Mouse (Mus musculus): ENCODE measurements around the gene Sergef. TPM values are rescaled to one million over a fixed set of nuclear protein-coding genes. Genes with fewer than 3 reads are reported as not detected.

Sergef gene
- polyA plus RNA-seq, 1 experiment: 7.5 TPM

DNA sequence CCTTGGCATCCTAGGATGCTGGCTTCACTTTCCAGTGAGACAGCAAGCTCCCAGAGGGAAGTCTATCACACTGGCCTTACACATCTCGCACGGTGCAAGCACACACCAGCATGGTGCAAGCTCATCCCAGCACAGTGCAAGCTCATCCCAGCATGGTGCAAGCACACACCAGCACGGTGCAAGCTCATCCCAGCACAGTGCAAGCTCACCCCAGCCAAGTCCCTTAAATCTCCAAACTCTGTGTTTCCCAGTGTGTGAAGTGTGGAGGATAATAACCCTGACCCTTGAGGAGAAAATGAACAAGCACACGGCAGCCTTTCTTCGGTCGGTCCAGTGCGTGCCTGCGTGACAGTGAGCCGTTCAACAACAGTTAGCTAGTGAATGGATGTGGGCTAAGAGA, 84.8 kb downstream of the Sergef start:
- 89% methylated on average over 9 of the region's 9 CpGs for WGBS
- H3K36me3 ChIP-seq (ENCODE audit: control insufficient read depth, insufficient read depth, low read length): no peaks in the 10 kb centered on the region
- H3K27me3 ChIP-seq (ENCODE audit: control insufficient read depth, insufficient read depth, low read length): no peaks in the 10 kb centered on the region
- TF ChIP-seq POLR2A (IDR thresholded peaks at IDR 0.05; ENCODE audit: low read depth, low read length) (no peak), CTCF (IDR thresholded peaks at IDR 0.05; ENCODE audit: extremely low read depth, insufficient read length, insufficient replicate concordance, low read depth, low read length) (no peak)
- no peak overlapping the region for H3K27ac ChIP-seq (ENCODE audit: insufficient read depth, low read depth, low read length)
- H3K4me3 ChIP-seq (ENCODE audit: low read depth, low read length): no peak overlapping the region
- H3K4me1 ChIP-seq (ENCODE audit: control insufficient read depth, insufficient read depth, insufficient read length, low read length): no peaks in the 10 kb centered on the region; the same call in 1 of the 2 replicates

- Histone ChIP-seq H3K27ac (ENCODE audit: insufficient read depth, low read depth, low read length) (no peak overlapping the region), H3K36me3 (ENCODE audit: control insufficient read depth, insufficient read depth, low read length) (no peaks in the 10 kb centered on the region), H3K27me3 (ENCODE audit: control insufficient read depth, insufficient read depth, low read length) (no peaks in the 10 kb centered on the region), H3K4me3 (ENCODE audit: low read depth, low read length) (no peak overlapping the region), H3K4me1 (ENCODE audit: control insufficient read depth, insufficient read depth, insufficient read length, low read length) (no peaks in the 10 kb centered on the region; the same call in 1 of the 2 replicates)
- WGBS: 71% methylated on average over 7 of the region's 7 CpGs
- TF ChIP-seq POLR2A (IDR thresholded peaks at IDR 0.05; ENCODE audit: low read depth, low read length): no peak
- TF ChIP-seq CTCF (IDR thresholded peaks at IDR 0.05; ENCODE audit: extremely low read depth, insufficient read length, insufficient replicate concordance, low read depth, low read length): no peak
Observed at GRCm38 (mm10) chr7:46554003-46554402, 85.6 kb downstream of the Sergef start.

GRCm38 (mm10) chr7:46551935-46552752, 87.5 kb downstream of the Sergef start:
- Histone ChIP-seq H3K4me3 (ENCODE audit: low read depth, low read length) (no peak overlapping the region), H3K27ac (ENCODE audit: insufficient read depth, low read depth, low read length) (no peak overlapping the region), H3K4me1 (ENCODE audit: control insufficient read depth, insufficient read depth, insufficient read length, low read length) (no peaks in the 10 kb centered on the region; the same call in 1 of the 2 replicates), H3K27me3 (ENCODE audit: control insufficient read depth, insufficient read depth, low read length) (no peaks in the 10 kb centered on the region), H3K36me3 (ENCODE audit: control insufficient read depth, insufficient read depth, low read length) (no peaks in the 10 kb centered on the region)
- WGBS: 78% methylated on average over 20 of the region's 20 CpGs
- TF ChIP-seq POLR2A (IDR thresholded peaks at IDR 0.05; ENCODE audit: low read depth, low read length) (no peak), CTCF (IDR thresholded peaks at IDR 0.05; ENCODE audit: extremely low read depth, insufficient read length, insufficient replicate concordance, low read depth, low read length) (no peak)

GRCm38 (mm10) chr7:46551173-46551572, 88.4 kb downstream of the Sergef start:
- H3K27ac ChIP-seq (ENCODE audit: insufficient read depth, low read depth, low read length): no peak overlapping the region
- H3K4me3 ChIP-seq (ENCODE audit: low read depth, low read length): no peak overlapping the region
- H3K36me3 ChIP-seq (ENCODE audit: control insufficient read depth, insufficient read depth, low read length): no peaks in the 10 kb centered on the region
- TF ChIP-seq CTCF (IDR thresholded peaks at IDR 0.05; ENCODE audit: extremely low read depth, insufficient read length, insufficient replicate concordance, low read depth, low read length) (no peak), POLR2A (IDR thresholded peaks at IDR 0.05; ENCODE audit: low read depth, low read length) (no peak)
- WGBS: 92% methylated on average over 7 of the region's 7 CpGs
- H3K27me3 ChIP-seq (ENCODE audit: control insufficient read depth, insufficient read depth, low read length): no peaks in the 10 kb centered on the region
- H3K4me1 ChIP-seq (ENCODE audit: control insufficient read depth, insufficient read depth, insufficient read length, low read length): no peaks in the 10 kb centered on the region; the same call in 1 of the 2 replicates

DNA sequence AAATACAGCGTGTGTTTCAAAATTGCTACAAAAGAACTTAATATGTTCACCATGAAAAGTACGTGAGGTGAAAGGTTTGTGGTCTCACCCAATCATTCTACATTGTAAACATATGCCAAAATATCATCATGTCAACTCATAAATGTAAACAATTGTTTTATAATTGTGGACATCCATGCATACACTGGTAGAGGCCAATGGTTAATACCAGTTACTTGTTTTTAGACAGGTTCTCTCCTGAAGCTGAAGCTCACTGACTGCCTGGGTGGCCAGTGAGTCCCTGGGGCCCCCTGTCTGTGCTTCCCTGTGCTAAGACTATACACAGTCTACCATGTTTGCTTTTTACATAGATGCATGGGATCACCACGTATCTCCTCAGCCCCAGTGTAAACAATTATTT, 91.5 kb downstream of the Sergef start:
- Histone ChIP-seq H3K27me3 (ENCODE audit: control insufficient read depth, insufficient read depth, low read length) (no peaks in the 10 kb centered on the region), H3K4me3 (ENCODE audit: low read depth, low read length) (no peak overlapping the region), H3K4me1 (ENCODE audit: control insufficient read depth, insufficient read depth, insufficient read length, low read length) (no peaks in the 10 kb centered on the region), H3K36me3 (ENCODE audit: control insufficient read depth, insufficient read depth, low read length) (no peaks in the 10 kb centered on the region), H3K27ac (ENCODE audit: insufficient read depth, low read depth, low read length) (no peak overlapping the region)
- 80% methylated on average over 3 of the region's 3 CpGs for WGBS
- TF ChIP-seq POLR2A (IDR thresholded peaks at IDR 0.05; ENCODE audit: low read depth, low read length): no peak
- no peak for TF ChIP-seq CTCF (IDR thresholded peaks at IDR 0.05; ENCODE audit: extremely low read depth, insufficient read length, insufficient replicate concordance, low read depth, low read length)

GRCm38 (mm10) chr7:46547642-46548041, 92.0 kb downstream of the Sergef start:
- H3K36me3 ChIP-seq (ENCODE audit: control insufficient read depth, insufficient read depth, low read length): no peaks in the 10 kb centered on the region
- no peak overlapping the region for H3K4me3 ChIP-seq (ENCODE audit: low read depth, low read length)
- no peak overlapping the region for H3K27ac ChIP-seq (ENCODE audit: insufficient read depth, low read depth, low read length)
- no peaks in the 10 kb centered on the region for H3K4me1 ChIP-seq (ENCODE audit: control insufficient read depth, insufficient read depth, insufficient read length, low read length)
- WGBS: 82% methylated on average over 3 of the region's 3 CpGs
- no peaks in the 10 kb centered on the region for H3K27me3 ChIP-seq (ENCODE audit: control insufficient read depth, insufficient read depth, low read length)
- TF ChIP-seq CTCF (IDR thresholded peaks at IDR 0.05; ENCODE audit: extremely low read depth, insufficient read length, insufficient replicate concordance, low read depth, low read length) (no peak), POLR2A (IDR thresholded peaks at IDR 0.05; ENCODE audit: low read depth, low read length) (no peak)

DNA sequence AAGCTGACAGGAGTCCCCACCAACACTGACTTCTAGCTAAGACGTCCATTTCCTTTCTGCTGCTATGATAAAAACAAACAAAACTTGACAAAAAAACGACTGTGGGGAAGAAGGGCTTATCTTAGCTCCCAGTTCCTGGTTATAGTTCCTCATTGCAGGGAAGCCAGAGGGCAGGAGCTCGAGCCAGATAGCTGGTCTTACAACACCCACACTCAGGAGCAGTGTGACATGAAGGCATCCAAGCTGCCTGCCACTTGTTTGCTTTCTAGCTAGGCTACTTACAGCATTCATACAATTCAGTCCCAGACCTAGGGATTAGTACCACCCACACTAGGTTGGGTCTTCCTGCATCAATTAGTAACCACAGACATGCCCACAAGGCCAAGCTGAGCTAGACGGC, 93.1 kb downstream of the Sergef start:
- TF ChIP-seq POLR2A (IDR thresholded peaks at IDR 0.05; ENCODE audit: low read depth, low read length) (no peak), CTCF (IDR thresholded peaks at IDR 0.05; ENCODE audit: extremely low read depth, insufficient read length, insufficient replicate concordance, low read depth, low read length) (no peak)
- Histone ChIP-seq H3K27me3 (ENCODE audit: control insufficient read depth, insufficient read depth, low read length) (no peaks in the 10 kb centered on the region), H3K27ac (ENCODE audit: insufficient read depth, low read depth, low read length) (no peak overlapping the region), H3K4me3 (ENCODE audit: low read depth, low read length) (no peak overlapping the region), H3K4me1 (ENCODE audit: control insufficient read depth, insufficient read depth, insufficient read length, low read length) (no peaks in the 10 kb centered on the region), H3K36me3 (ENCODE audit: control insufficient read depth, insufficient read depth, low read length) (no peaks in the 10 kb centered on the region)
- 18% methylated on average over 4 of the region's 4 CpGs for WGBS

Data from small intestine, adult 2 months (tissue).